Mouse (Mus musculus) frontal cortex, postnatal 14 days (tissue): Measurements from ENCODE around the gene Grn.
"Not testable (repeated sequence)": the region's sequence is repeated elsewhere in the genome, so short reads cannot be mapped to it uniquely, and the experiment has no call there.

Experiments used
- DNase-seq, 2 experiments: peaks; one replicate each; pipeline ENCODE4 v3.0.0; 2022; ENCODE audit warnings: low spot score in 2 of 2

The Grn gene

GRCm38 (mm10) chr11:102401898-102402500 lies 28.1 kb upstream of the Grn start:
- no peak for DNase-seq

DNA sequence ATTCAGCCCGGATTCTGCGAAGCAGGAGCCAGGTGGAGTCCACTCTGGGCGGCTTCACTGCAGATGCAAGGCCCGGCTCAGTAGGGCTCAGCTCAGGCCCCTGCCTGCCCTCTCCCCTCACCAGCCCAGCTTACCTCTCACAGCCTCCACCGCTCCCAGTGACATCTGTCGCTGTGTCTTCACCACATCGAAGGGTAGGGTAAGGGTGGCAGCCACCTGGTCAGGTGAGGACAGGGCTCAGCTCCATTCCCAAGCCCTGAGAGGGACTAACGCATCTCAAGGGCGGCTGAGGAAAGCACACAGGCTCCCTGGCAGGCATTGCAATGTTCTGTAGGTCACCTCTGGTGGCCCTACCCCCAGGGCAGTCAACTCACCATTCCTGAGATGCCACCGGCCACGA lies 26.5 kb upstream of the Grn start:
- DNase-seq, result no peak

DNA sequence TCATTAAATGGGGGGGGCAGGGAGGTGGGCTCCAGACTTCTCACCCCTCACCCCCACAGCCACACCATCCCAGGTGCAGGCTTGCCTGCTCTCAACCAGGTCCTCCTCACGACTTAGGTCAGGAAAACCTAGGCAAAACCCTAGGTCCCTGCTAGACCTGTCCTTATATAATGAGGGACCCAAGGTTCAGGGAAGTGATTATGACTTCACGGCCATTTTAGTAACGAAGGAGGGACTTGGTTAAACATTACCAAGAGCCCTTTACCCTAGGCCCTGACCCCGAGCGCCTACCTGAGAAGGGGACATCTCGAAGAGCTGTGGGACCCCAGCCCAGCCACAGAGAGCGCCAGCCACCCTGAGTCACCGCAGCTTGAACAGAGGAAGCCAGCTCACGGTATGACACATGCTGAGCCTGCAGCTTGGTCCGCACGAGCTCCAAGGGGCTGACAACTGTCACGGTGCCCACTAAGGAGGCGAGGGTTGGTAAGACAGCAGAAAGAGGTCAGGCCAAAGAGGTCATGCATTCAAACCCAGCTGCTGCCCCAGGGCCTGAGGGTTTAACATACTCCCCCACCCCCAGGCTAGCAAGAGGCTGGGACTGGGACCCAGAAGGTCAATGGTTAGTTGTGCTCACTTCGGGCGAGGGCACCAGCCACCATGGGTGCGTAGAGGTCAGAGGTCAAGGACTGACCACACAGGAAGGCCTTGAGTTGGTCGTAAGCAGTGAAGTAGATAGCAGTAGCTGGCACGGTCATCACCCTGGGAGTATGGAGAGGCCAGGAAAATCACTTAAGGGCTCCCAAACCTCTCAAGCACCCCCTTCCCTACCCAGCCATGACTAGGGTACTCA lies 25.7 kb upstream of the Grn start:
- DNase-seq, result no peak

- no peak for DNase-seq
Measured at GRCm38 (mm10) chr11:102405544-102406285, 24.4 kb upstream of the Grn start.

DNA sequence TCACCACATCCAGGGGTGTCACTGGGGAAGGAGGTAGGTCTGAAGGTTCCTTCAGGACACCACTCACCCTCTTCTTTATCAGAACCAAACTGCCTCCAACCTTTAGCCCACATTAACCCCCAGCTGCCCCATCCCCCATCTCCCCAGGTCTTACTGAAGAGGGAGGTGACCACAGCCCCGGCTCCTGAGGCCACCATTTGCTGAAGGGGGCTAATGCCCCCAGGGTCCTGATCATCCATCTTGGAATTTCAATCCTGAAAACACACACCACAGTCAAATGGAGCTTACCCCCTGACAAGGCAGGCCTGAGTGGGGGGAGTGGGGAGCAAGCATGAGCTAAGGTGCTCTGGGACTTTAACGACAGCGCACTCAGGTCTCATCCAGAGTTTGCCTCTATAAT lies 23.7 kb upstream of the Grn start:
- no peak for DNase-seq

DNA sequence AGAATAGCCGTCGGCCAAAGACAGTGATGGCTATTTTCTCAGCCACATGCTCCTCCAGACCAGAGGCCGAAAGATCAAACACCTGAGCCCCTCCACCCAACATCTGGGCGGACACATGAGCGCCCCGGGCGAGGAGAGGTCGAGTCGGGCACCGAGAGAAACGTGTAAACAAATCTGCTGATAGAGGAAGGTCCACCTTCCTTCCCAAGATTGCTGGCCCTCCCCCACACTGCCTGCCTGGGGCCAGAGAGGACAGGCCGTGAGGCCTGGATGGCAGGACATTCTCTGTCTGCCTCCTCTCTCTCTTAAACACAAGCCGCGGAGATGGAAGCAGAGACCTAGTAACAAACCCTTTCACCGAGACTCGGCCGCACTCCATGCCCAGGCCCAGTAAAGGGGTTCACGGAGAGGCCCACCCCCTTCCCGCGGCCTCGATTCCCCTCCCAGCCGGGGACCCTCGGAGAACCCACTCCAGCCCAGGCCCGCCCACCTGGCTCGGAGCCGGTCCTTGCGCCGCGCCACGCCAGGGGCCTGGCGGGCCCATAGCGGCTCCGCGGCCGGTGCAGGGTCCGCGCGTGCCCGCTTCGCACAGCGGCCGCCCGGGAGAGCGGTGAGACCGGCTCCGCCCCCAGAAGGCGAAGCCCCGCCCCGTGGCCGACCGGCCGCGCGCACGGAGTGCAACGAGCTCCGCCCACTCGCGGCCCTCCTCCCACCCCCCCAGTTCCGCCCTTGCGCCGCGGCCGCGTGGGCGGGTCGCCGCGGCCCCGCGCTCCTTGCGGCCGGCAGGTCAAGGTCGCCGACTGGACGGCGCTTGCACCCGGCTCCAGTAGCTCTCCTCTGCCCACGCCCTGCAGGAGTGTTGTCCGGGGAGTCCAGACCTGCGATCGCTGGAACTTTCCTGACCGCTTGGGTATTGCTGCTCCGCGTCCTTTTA lies 22.9 kb upstream of the Grn start:
- DNase-seq, result peak; percentile 67 to 81

GRCm38 (mm10) chr11:102407834-102408215 lies 22.3 kb upstream of the Grn start, which contains the start of gene Slc25a39:
TSS of gene Slc25a39 (minus strand) at chr11:102407946.
- DNase-seq, result no peak

- DNase-seq, result peak; percentile 96
Measured at GRCm38 (mm10) chr11:102408344-102408876, 21.7 kb upstream of the Grn start.

DNA sequence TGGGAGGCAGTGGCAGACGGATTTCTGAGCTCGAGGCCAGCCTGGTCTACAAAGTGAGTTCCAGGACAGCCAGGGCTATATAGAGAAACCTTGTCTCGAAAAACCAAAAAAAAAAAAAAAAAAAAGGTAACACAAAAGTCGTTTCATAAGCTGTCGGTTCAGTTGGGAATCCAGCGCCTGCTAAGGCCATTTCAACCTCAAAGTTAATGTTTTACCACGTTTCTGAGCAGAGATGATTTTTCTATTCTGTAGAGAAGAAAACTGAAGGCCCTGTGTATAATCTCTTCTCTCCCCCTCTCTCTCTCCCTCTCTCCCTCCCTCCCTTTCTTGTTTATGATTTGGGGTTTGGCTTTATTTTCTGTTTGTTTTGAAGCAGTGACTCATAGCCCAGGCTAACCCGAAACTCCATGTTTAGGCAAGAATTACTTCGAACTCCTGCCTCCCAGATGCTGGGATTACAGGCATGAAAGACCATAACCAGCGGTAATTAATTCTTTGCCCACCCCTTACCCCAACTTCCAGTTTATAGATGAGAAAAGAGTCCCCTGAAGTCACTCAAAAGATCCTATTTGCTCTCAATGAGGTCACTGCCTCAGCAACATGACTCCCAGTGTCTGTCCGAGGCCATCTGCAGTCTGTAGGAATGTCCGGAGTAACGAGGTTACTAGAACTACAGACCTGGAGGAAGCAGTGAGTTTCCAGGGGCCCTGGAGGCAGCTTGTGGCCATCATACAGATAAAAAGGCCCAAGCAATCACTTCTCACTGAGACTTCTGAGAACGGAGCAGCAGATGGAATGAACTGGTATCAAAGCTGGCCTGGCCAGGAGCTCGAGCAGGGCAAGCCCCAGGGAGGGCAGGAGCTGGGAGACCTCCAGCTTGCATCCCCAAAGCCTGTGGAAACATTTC lies 21.0 kb upstream of the Grn start:
- no peak for DNase-seq

DNA sequence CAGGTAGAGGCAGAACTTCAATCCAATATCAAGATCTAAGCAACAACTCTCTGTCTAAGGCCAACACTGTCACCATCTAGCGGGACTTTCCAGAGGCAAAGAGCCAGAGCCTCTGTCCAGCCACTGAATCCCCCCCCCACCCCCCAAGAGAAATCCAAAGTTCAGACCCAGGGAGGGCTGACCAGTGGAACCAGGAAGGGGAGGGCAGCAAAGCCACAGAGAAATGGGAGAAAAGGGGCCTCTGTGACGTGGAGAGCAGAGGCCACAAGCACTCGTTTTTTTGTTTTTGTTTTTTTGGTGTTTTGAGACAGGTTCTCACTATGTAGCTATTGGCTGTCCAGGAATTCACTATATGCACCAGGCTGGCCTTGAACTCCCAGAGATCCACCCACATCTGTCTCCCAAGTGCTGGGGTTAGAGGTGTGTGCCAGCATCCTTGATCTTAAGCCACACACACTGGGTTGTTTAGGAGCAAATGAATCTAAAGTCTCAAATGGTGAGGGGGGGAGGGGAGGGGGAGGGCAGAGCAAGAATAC lies 20.3 kb upstream of the Grn start:
- no peak for DNase-seq

- not testable (repeated sequence) for DNase-seq
Measured at GRCm38 (mm10) chr11:102410345-102410744, 19.8 kb upstream of the Grn start.

DNA sequence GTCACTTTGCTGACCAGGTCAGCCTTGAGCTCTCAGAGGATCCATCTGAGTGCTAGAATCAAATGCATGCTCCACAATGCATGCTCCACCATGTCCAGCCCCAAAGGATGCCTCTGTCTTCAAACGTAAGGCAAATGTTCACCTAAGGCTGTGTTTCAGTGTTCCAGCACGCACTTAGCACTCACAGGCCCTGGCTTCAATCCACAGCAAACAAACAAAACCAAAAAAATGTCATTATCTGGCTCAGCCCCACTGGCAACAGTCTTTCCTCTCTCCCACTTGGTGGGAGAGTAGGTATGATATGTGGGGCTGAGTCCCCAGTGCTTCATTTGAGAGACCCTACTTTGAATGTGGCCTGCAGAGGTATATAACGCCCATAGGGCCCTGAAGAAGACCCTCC lies 19.1 kb upstream of the Grn start:
- DNase-seq, result no peak

GRCm38 (mm10) chr11:102411704-102412103 lies 18.4 kb upstream of the Grn start:
- DNase-seq, result peak in 1 of 2 experiments; percentile 85

DNA sequence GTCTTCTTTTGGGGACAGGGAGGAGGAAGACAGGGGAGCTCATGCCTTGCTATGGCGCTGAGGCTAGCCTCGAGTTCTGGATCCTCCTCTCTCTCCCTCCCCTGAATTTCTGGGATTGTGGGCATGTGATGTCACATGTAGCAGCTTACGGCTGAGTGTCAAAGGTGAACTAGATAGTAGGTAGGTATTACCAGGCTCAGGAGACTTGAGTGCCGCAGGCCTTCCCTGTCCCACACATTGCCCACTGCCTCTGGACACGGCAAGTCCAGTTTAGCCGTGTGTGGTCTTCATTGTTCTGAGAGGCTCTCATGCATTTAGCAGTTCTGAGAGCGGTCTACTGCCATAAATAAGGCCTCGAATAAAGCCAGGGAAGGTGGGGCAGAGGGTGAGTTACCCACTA lies 17.1 kb upstream of the Grn start:
- no peak for DNase-seq

- no peak for DNase-seq
Measured at GRCm38 (mm10) chr11:102415034-102415802, 14.9 kb upstream of the Grn start.

GRCm38 (mm10) chr11:102417160-102417559 lies 13.0 kb upstream of the Grn start:
- no peak for DNase-seq

- DNase-seq, result no peak
Measured at GRCm38 (mm10) chr11:102418887-102419286, 11.2 kb upstream of the Grn start.

GRCm38 (mm10) chr11:102421559-102421958 lies 8.6 kb upstream of the Grn start:
- DNase-seq, result no peak

GRCm38 (mm10) chr11:102424666-102425065 lies 5.4 kb upstream of the Grn start:
- DNase-seq, result no peak
